Mouse (Mus musculus) embryonic facial prominence, embryonic 15.5 days (tissue): ENCODE measurements around the gene Gm10408. TPM values are rescaled to one million over a fixed set of nuclear protein-coding genes. Genes with fewer than 3 reads are reported as not detected.
"Not testable (repeated sequence)": the region's sequence is repeated elsewhere in the genome, so short reads cannot be mapped to it uniquely, and the experiment has no call there.

Experiments
- ATAC-seq: fragments of 200-750 bp; cut with Nextera tagmentation; 2 replicates; pipeline ENCODE4 v1.8.0; 2017; ENCODE audit warnings: low read depth, moderate TSS enrichment; ENCODE audit not compliant: insufficient number of reproducible peaks, low FRiP score, low TSS enrichment
- H3K27ac ChIP-seq: fragments of 300-500 bp; sonication (generic); replicated peaks from 2 replicates; pipeline ENCODE4 v1.5.1; 2015; ENCODE audit warnings: mild to moderate bottlenecking, inconsistent platforms
- H3K27me3 ChIP-seq: fragments of 300-500 bp; sonication (generic); 2 replicates; pipeline ENCODE4 v1.6.1; 2015; ENCODE audit warnings: inconsistent platforms
- H3K36me3 ChIP-seq: fragments of 300-500 bp; sonication (generic); 2 replicates; pipeline ENCODE4 v1.6.1; 2015; ENCODE audit warnings: mild to moderate bottlenecking, inconsistent platforms
- H3K4me1 ChIP-seq: fragments of 300-500 bp; sonication (generic); 2 replicates; pipeline ENCODE4 v1.6.1; 2015; ENCODE audit warnings: inconsistent platforms
- H3K4me2 ChIP-seq: fragments of 300-500 bp; sonication (generic); replicated peaks from 2 replicates; pipeline ENCODE4 v1.6.1; 2015; ENCODE audit warnings: mild to moderate bottlenecking, inconsistent platforms
- H3K4me3 ChIP-seq: fragments of 300-500 bp; sonication (generic); replicated peaks from 2 replicates; pipeline ENCODE4 v1.5.1; 2015; ENCODE audit warnings: mild to moderate bottlenecking, inconsistent platforms
- H3K9ac ChIP-seq: fragments of 300-500 bp; sonication (generic); 2 replicates; pipeline ENCODE4 v1.6.1; 2015; ENCODE audit warnings: inconsistent platforms
- H3K9me3 ChIP-seq: fragments of 300-500 bp; sonication (generic); replicated peaks from 2 replicates; pipeline ENCODE4 v1.6.1; 2016; ENCODE audit warnings: inconsistent platforms
- WGBS: fragments of 180-500 bp; shearing (Covaris S2); methylation state at CpG from one replicate; pipeline ENCODE4 v1.1.7; 2015; 5-methylcytosine and 5-hydroxymethylcytosine counted together
- polyA plus RNA-seq: library from polyadenylated mRNA; unstranded; fragments of >200 nt; fragmentation: Nextera tagmentation; extraction: Ambion mirVana; gene quantifications from 2 replicates; pipeline ENCODE4 v1.2.1, GENCODE M21; 2015

Gm10408 gene
- not detected in 2 replicates for polyA plus RNA-seq

GRCm38 (mm10) chr14:3449079-3449478 lies at the start of gene Gm10408:
Gene Gm10408 (plus strand): TSS chr14:3449379.
- H3K27ac ChIP-seq, ATAC-seq, H3K4me3 ChIP-seq, H3K9me3 ChIP-seq, H3K9ac ChIP-seq, H3K4me2 ChIP-seq, H3K27me3 ChIP-seq, H3K4me1 ChIP-seq, H3K36me3 ChIP-seq: not testable (repeated sequence)
- WGBS: no CpG with 5 or more reads among the region's 3 CpGs

GRCm38 (mm10) chr14:3412314-3412713 lies 36.9 kb upstream of the Gm10408 start, which contains the start of gene Gm10409:
Gene Gm10409 (plus strand): TSS chr14:3412614.
- not testable (repeated sequence) for H3K9me3 ChIP-seq

GRCm38 (mm10) chr14:3427803-3428202 lies 21.4 kb upstream of the Gm10408 start, which contains the start of gene Gm3005:
Gene Gm3005 (plus strand): TSS chr14:3428103.
- not testable (repeated sequence) for H3K4me2 ChIP-seq, H3K27ac ChIP-seq, H3K36me3 ChIP-seq, H3K4me1 ChIP-seq, H3K4me3 ChIP-seq, H3K9ac ChIP-seq, ATAC-seq, H3K9me3 ChIP-seq, H3K27me3 ChIP-seq
- WGBS: no CpG with 5 or more reads among the region's 2 CpGs

More at GRCm38 (mm10) chr14:3412314-3412713, 36.9 kb upstream of the Gm10408 start, which contains the start of gene Gm10409:
- ATAC-seq, H3K36me3 ChIP-seq, H3K4me3 ChIP-seq, H3K27me3 ChIP-seq, H3K4me1 ChIP-seq, H3K9ac ChIP-seq, H3K4me2 ChIP-seq, H3K27ac ChIP-seq: not testable (repeated sequence)
- WGBS: no CpG with 5 or more reads among the region's 32 CpGs

Other genes with a start within 250 kb of the Gm10408 start
- gene D830030K20Rik, start 240.9 kb upstream of the Gm10408 start, polyA plus RNA-seq: 3.2 and 3.5 TPM in 2 replicates
- gene Gm2956, start 116.8 kb upstream of the Gm10408 start, polyA plus RNA-seq: not detected in 2 replicates
- not detected in 2 replicates for gene Gm10413, start 54.3 kb upstream of the Gm10408 start, polyA plus RNA-seq
- 0.56 and 0.57 TPM in 2 replicates for gene Gm10409, start 36.8 kb upstream of the Gm10408 start, polyA plus RNA-seq
- gene Gm3005, start 21.3 kb upstream of the Gm10408 start, polyA plus RNA-seq: 0.43 TPM in 1 of 2 replicates, not detected in the other
- gene Gm3012, start 185.1 kb downstream of the Gm10408 start, polyA plus RNA-seq: not detected in 2 replicates
- 0.56 and 0.57 TPM in 2 replicates for gene Gm3020, start 202.7 kb downstream of the Gm10408 start, polyA plus RNA-seq
- gene Gm3043, start 239.4 kb downstream of the Gm10408 start, polyA plus RNA-seq: not detected in 2 replicates